Mouse (Mus musculus) megakaryocyte, embryonic 14.5 days (primary cell): ENCODE data around the gene Crispld2. TPM values are rescaled to one million over a fixed set of nuclear protein-coding genes. Genes with fewer than 3 reads are reported as not detected.

Source experiments
- H3K27me3 ChIP-seq: replicated peaks from 2 replicates; pipeline ENCODE3; 2012; ENCODE audit warnings: inconsistent platforms
- H3K36me3 ChIP-seq: replicated peaks from 2 replicates; pipeline ENCODE3; 2012; ENCODE audit warnings: low read length, inconsistent platforms, mixed read lengths
- H3K4me1 ChIP-seq: 2 replicates; pipeline ENCODE4 v1.6.1; 2012; ENCODE audit warnings: inconsistent platforms
- H3K4me3 ChIP-seq: replicated peaks from 2 replicates; pipeline ENCODE3; 2012; ENCODE audit warnings: moderate library complexity, mild to moderate bottlenecking, inconsistent platforms
- H3K9me3 ChIP-seq: 2 replicates; pipeline ENCODE4 v1.6.1; 2012; ENCODE audit warnings: inconsistent platforms
- FLI1 ChIP-seq: IDR thresholded peaks from 2 replicates; pipeline ENCODE4 v1.6.1; 2012; ENCODE audit warnings: low read length, inconsistent platforms, mixed read lengths
- GATA1 ChIP-seq: IDR thresholded peaks from 3 replicates; pipeline ENCODE4 v1.6.1; 2012; ENCODE audit warnings: mixed read lengths, low read length, inconsistent platforms, borderline replicate concordance
- polyA plus RNA-seq: library from polyadenylated mRNA; stranded (reverse); fragments of >175 nt; gene quantifications from 2 replicates; pipeline ENCODE4 v1.2.3, GENCODE M21; 2012; ENCODE audit warnings: low replicate concordance; ENCODE audit not compliant: insufficient read depth

Crispld2 gene
- 0.83 TPM in 1 of 2 replicates, not detected in the other for polyA plus RNA-seq

GRCm38 (mm10) chr8:119992249-119992648 is at the start of gene Crispld2:
Gene Crispld2 (plus strand): TSS chr8:119992438.
- TF ChIP-seq GATA1 (no peak), FLI1 (no peak)
- Histone ChIP-seq H3K36me3 (no peaks in the 10 kb centered on the region), H3K4me1 (peaks cover 9% of the 10 kb centered on the region; the same call in 1 of the 2 replicates), H3K9me3 (no peaks in the 10 kb centered on the region), H3K27me3 (peaks cover 85% of the 10 kb centered on the region), H3K4me3 (no peak within 1 kb of the TSS)

GRCm38 (mm10) chr8:119943616-119944015 is 48.6 kb upstream of the Crispld2 start:
- Histone ChIP-seq H3K9me3 (no peaks in the 10 kb centered on the region), H3K27me3 (no peaks in the 10 kb centered on the region), H3K36me3 (peaks cover 95% of the 10 kb centered on the region), H3K4me3 (no peak overlapping the region), H3K4me1 (peaks cover 31% of the 10 kb centered on the region)
- TF ChIP-seq FLI1 (no peak), GATA1 (no peak)

- peaks cover 95% of the 10 kb centered on the region for H3K36me3 ChIP-seq
- no peak overlapping the region for H3K4me3 ChIP-seq
- peaks cover 31% of the 10 kb centered on the region for H3K4me1 ChIP-seq
- TF ChIP-seq GATA1 (no peak), FLI1 (no peak)
- no peaks in the 10 kb centered on the region for H3K27me3 ChIP-seq
- no peaks in the 10 kb centered on the region for H3K9me3 ChIP-seq
Measured at GRCm38 (mm10) chr8:119944096-119944811, 48.0 kb upstream of the Crispld2 start.

GRCm38 (mm10) chr8:119946326-119946865 is 45.8 kb upstream of the Crispld2 start:
- peaks cover 93% of the 10 kb centered on the region for H3K36me3 ChIP-seq
- H3K9me3 ChIP-seq: no peaks in the 10 kb centered on the region
- no peak for TF ChIP-seq GATA1
- TF ChIP-seq FLI1: no peak

GRCm38 (mm10) chr8:119947653-119948052 is 44.6 kb upstream of the Crispld2 start:
- Histone ChIP-seq H3K4me1 (peaks cover 25% of the 10 kb centered on the region), H3K4me3 (no peak overlapping the region), H3K27me3 (no peaks in the 10 kb centered on the region), H3K9me3 (no peaks in the 10 kb centered on the region), H3K36me3 (peaks cover 93% of the 10 kb centered on the region)
- TF ChIP-seq GATA1 (no peak), FLI1 (no peak)

More at GRCm38 (mm10) chr8:119946326-119946865, 45.8 kb upstream of the Crispld2 start:
- peaks cover 31% of the 10 kb centered on the region for H3K4me1 ChIP-seq
- no peaks in the 10 kb centered on the region for H3K27me3 ChIP-seq
- no peak overlapping the region for H3K4me3 ChIP-seq

- Histone ChIP-seq H3K9me3 (no peaks in the 10 kb centered on the region), H3K27me3 (no peaks in the 10 kb centered on the region), H3K36me3 (peaks cover 95% of the 10 kb centered on the region), H3K4me3 (no peak overlapping the region), H3K4me1 (peaks cover 25% of the 10 kb centered on the region)
- no peak for TF ChIP-seq FLI1
- no peak for TF ChIP-seq GATA1
Measured at GRCm38 (mm10) chr8:119948340-119948739, 43.9 kb upstream of the Crispld2 start.

- no peaks in the 10 kb centered on the region for H3K9me3 ChIP-seq
- H3K36me3 ChIP-seq: peaks cover 96% of the 10 kb centered on the region
- H3K4me1 ChIP-seq: no peaks in the 10 kb centered on the region
- TF ChIP-seq GATA1 (no peak), FLI1 (no peak)
- H3K27me3 ChIP-seq: no peaks in the 10 kb centered on the region
- no peak overlapping the region for H3K4me3 ChIP-seq
Measured at GRCm38 (mm10) chr8:119952282-119952681, 40.0 kb upstream of the Crispld2 start.

GRCm38 (mm10) chr8:119952747-119953146 is 39.5 kb upstream of the Crispld2 start:
- Histone ChIP-seq H3K27me3 (no peaks in the 10 kb centered on the region), H3K4me3 (no peak overlapping the region), H3K36me3 (peaks cover 96% of the 10 kb centered on the region), H3K9me3 (no peaks in the 10 kb centered on the region), H3K4me1 (peaks cover under 1% of the 10 kb centered on the region; the same call in 1 of the 2 replicates)
- no peak for TF ChIP-seq GATA1
- no peak for TF ChIP-seq FLI1

- H3K27me3 ChIP-seq: no peaks in the 10 kb centered on the region
- peaks cover 2% of the 10 kb centered on the region; the same call in 1 of the 2 replicates for H3K4me1 ChIP-seq
- TF ChIP-seq GATA1: no peak
- no peak for TF ChIP-seq FLI1
- H3K9me3 ChIP-seq: no peaks in the 10 kb centered on the region
- no peak overlapping the region for H3K4me3 ChIP-seq
- peaks cover 79% of the 10 kb centered on the region for H3K36me3 ChIP-seq
Measured at GRCm38 (mm10) chr8:119955333-119955732, 36.9 kb upstream of the Crispld2 start.

- TF ChIP-seq FLI1 (no peak), GATA1 (no peak)
- H3K27me3 ChIP-seq: peaks cover 10% of the 10 kb centered on the region
- H3K36me3 ChIP-seq: peaks cover 52% of the 10 kb centered on the region
- no peaks in the 10 kb centered on the region for H3K9me3 ChIP-seq
- no peak overlapping the region for H3K4me3 ChIP-seq
- H3K4me1 ChIP-seq: peaks cover 2% of the 10 kb centered on the region; the same call in 1 of the 2 replicates
Measured at GRCm38 (mm10) chr8:119958076-119958475, 34.2 kb upstream of the Crispld2 start.
